Mouse (Mus musculus) C2C12 (cell line): ENCODE data around the gene Hist1h3a.

ENCODE experiments used
- CTCF ChIP-seq: IDR thresholded peaks from one replicate; pipeline ENCODE4 v1.5.1; 2011; ENCODE audit not compliant: control insufficient read depth, insufficient read depth, insufficient read length
- MYOG ChIP-seq: IDR thresholded peaks from one replicate; pipeline ENCODE4 v1.6.1; 2011; ENCODE audit not compliant: control insufficient read depth, insufficient read length; ENCODE audit errors: extremely low read depth
- USF1 ChIP-seq: IDR thresholded peaks from one replicate; pipeline ENCODE4 v1.6.1; 2011; ENCODE audit warnings: low read depth, mild to moderate bottlenecking, control low read depth, moderate library complexity

GRCm38 (mm10) chr13:23753314-23754078 lies 8.7 kb downstream of the Hist1h3a start:
- TF ChIP-seq CTCF (no peak), USF1 (no peak), MYOG (no peak)
